Mouse (Mus musculus): ENCODE results near the gene Barx2. TPM values are rescaled to one million over a fixed set of nuclear protein-coding genes. Genes with fewer than 3 reads are reported as not detected.

Gene Barx2
- 0.14 TPM in 1 of 2 replicates, not detected in the other for polyA plus RNA-seq (2012; rRNA removed)

GRCm38 (mm10) chr9:31912921-31913738 lies at the start of gene Barx2:
Barx2 (minus strand) TSS chr9:31913462.
- TF ChIP-seq CTCF (IDR thresholded peaks at IDR 0.05; ENCODE audit: control insufficient read depth, insufficient read depth, insufficient replicate concordance, low read depth, low read length) (peak; percentile 29; the same call in 1 of the 2 replicates), POLR2A (IDR thresholded peaks at IDR 0.05; ENCODE audit: control insufficient read depth, low read depth, low read length) (no peak; the same call in 1 of the 2 replicates)
- no peaks in the 10 kb centered on the region for H3K36me3 ChIP-seq (ENCODE audit: control insufficient read depth, insufficient read depth, low read length)
- H3K4me1 ChIP-seq (ENCODE audit: control insufficient read depth, insufficient read depth, low read length): peaks cover 16% of the 10 kb centered on the region
- peak within 1 kb of the TSS; percentile 78 for H3K4me3 ChIP-seq (ENCODE audit: control insufficient read depth, low read depth, low read length)
- no peak within 1 kb of the TSS for H3K27ac ChIP-seq (ENCODE audit: control insufficient read depth, insufficient read depth, low read depth, low read length)
- no peaks in the 10 kb centered on the region for H3K27me3 ChIP-seq (ENCODE audit: control insufficient read depth, insufficient read depth, low read length)

GRCm38 (mm10) chr9:31962265-31962664 lies 49.0 kb upstream of the Barx2 start:
- no peak for TF ChIP-seq POLR2A (IDR thresholded peaks at IDR 0.05; ENCODE audit: control insufficient read depth, low read depth, low read length)
- TF ChIP-seq CTCF (IDR thresholded peaks at IDR 0.05; ENCODE audit: control insufficient read depth, insufficient read depth, insufficient replicate concordance, low read depth, low read length): no peak
- Histone ChIP-seq H3K4me1 (ENCODE audit: control insufficient read depth, insufficient read depth, low read length) (no peaks in the 10 kb centered on the region), H3K36me3 (ENCODE audit: control insufficient read depth, insufficient read depth, low read length) (no peaks in the 10 kb centered on the region), H3K27ac (ENCODE audit: control insufficient read depth, insufficient read depth, low read depth, low read length) (no peak overlapping the region), H3K4me3 (ENCODE audit: control insufficient read depth, low read depth, low read length) (no peak overlapping the region), H3K27me3 (ENCODE audit: control insufficient read depth, insufficient read depth, low read length) (no peaks in the 10 kb centered on the region)

GRCm38 (mm10) chr9:31960488-31960887 lies 47.2 kb upstream of the Barx2 start:
- Histone ChIP-seq H3K27ac (ENCODE audit: control insufficient read depth, insufficient read depth, low read depth, low read length) (no peak overlapping the region), H3K36me3 (ENCODE audit: control insufficient read depth, insufficient read depth, low read length) (no peaks in the 10 kb centered on the region)

GRCm38 (mm10) chr9:31958120-31958519 lies 44.9 kb upstream of the Barx2 start:
- H3K27me3 ChIP-seq (ENCODE audit: control insufficient read depth, insufficient read depth, low read length): no peaks in the 10 kb centered on the region
- no peak overlapping the region for H3K27ac ChIP-seq (ENCODE audit: control insufficient read depth, insufficient read depth, low read depth, low read length)
- H3K4me1 ChIP-seq (ENCODE audit: control insufficient read depth, insufficient read depth, low read length): no peaks in the 10 kb centered on the region
- no peak for TF ChIP-seq POLR2A (IDR thresholded peaks at IDR 0.05; ENCODE audit: control insufficient read depth, low read depth, low read length)
- H3K36me3 ChIP-seq (ENCODE audit: control insufficient read depth, insufficient read depth, low read length): no peaks in the 10 kb centered on the region
- no peak overlapping the region for H3K4me3 ChIP-seq (ENCODE audit: control insufficient read depth, low read depth, low read length)

More at GRCm38 (mm10) chr9:31960488-31960887, 47.2 kb upstream of the Barx2 start:
- Histone ChIP-seq H3K4me3 (ENCODE audit: control insufficient read depth, low read depth, low read length) (no peak overlapping the region), H3K4me1 (ENCODE audit: control insufficient read depth, insufficient read depth, low read length) (no peaks in the 10 kb centered on the region), H3K27me3 (ENCODE audit: control insufficient read depth, insufficient read depth, low read length) (no peaks in the 10 kb centered on the region)
- TF ChIP-seq CTCF (IDR thresholded peaks at IDR 0.05; ENCODE audit: control insufficient read depth, insufficient read depth, insufficient replicate concordance, low read depth, low read length) (no peak), POLR2A (IDR thresholded peaks at IDR 0.05; ENCODE audit: control insufficient read depth, low read depth, low read length) (no peak)

- H3K27ac ChIP-seq (ENCODE audit: control insufficient read depth, insufficient read depth, low read depth, low read length): no peak overlapping the region
- H3K27me3 ChIP-seq (ENCODE audit: control insufficient read depth, insufficient read depth, low read length): no peaks in the 10 kb centered on the region
- no peak for TF ChIP-seq CTCF (IDR thresholded peaks at IDR 0.05; ENCODE audit: control insufficient read depth, insufficient read depth, insufficient replicate concordance, low read depth, low read length)
- TF ChIP-seq POLR2A (IDR thresholded peaks at IDR 0.05; ENCODE audit: control insufficient read depth, low read depth, low read length): no peak
- H3K4me3 ChIP-seq (ENCODE audit: control insufficient read depth, low read depth, low read length): peak overlapping the region; percentile 40; the same call in 1 of the 2 replicates
- H3K4me1 ChIP-seq (ENCODE audit: control insufficient read depth, insufficient read depth, low read length): peaks cover 6% of the 10 kb centered on the region
- H3K36me3 ChIP-seq (ENCODE audit: control insufficient read depth, insufficient read depth, low read length): no peaks in the 10 kb centered on the region
Observed at GRCm38 (mm10) chr9:31950506-31950905, 37.2 kb upstream of the Barx2 start.

- peaks cover 6% of the 10 kb centered on the region for H3K4me1 ChIP-seq (ENCODE audit: control insufficient read depth, insufficient read depth, low read length)
- peak overlapping the region; percentile 14; the same call in 1 of the 2 replicates for H3K4me3 ChIP-seq (ENCODE audit: control insufficient read depth, low read depth, low read length)
- no peaks in the 10 kb centered on the region for H3K36me3 ChIP-seq (ENCODE audit: control insufficient read depth, insufficient read depth, low read length)
- no peaks in the 10 kb centered on the region for H3K27me3 ChIP-seq (ENCODE audit: control insufficient read depth, insufficient read depth, low read length)
- no peak overlapping the region for H3K27ac ChIP-seq (ENCODE audit: control insufficient read depth, insufficient read depth, low read depth, low read length)
- TF ChIP-seq CTCF (IDR thresholded peaks at IDR 0.05; ENCODE audit: control insufficient read depth, insufficient read depth, insufficient replicate concordance, low read depth, low read length) (no peak), POLR2A (IDR thresholded peaks at IDR 0.05; ENCODE audit: control insufficient read depth, low read depth, low read length) (no peak)
Observed at GRCm38 (mm10) chr9:31949031-31949430, 35.8 kb upstream of the Barx2 start.

- Histone ChIP-seq H3K27ac (ENCODE audit: control insufficient read depth, insufficient read depth, low read depth, low read length) (no peak overlapping the region), H3K4me3 (ENCODE audit: control insufficient read depth, low read depth, low read length) (no peak overlapping the region), H3K4me1 (ENCODE audit: control insufficient read depth, insufficient read depth, low read length) (peaks cover 6% of the 10 kb centered on the region), H3K36me3 (ENCODE audit: control insufficient read depth, insufficient read depth, low read length) (no peaks in the 10 kb centered on the region), H3K27me3 (ENCODE audit: control insufficient read depth, insufficient read depth, low read length) (no peaks in the 10 kb centered on the region)
- no peak for TF ChIP-seq POLR2A (IDR thresholded peaks at IDR 0.05; ENCODE audit: control insufficient read depth, low read depth, low read length)
- TF ChIP-seq CTCF (IDR thresholded peaks at IDR 0.05; ENCODE audit: control insufficient read depth, insufficient read depth, insufficient replicate concordance, low read depth, low read length): no peak
Observed at GRCm38 (mm10) chr9:31947051-31947450, 33.8 kb upstream of the Barx2 start.
